Comparison of ENCODE assay signal across 19 mouse cellular contexts in the genomic region with DNA sequence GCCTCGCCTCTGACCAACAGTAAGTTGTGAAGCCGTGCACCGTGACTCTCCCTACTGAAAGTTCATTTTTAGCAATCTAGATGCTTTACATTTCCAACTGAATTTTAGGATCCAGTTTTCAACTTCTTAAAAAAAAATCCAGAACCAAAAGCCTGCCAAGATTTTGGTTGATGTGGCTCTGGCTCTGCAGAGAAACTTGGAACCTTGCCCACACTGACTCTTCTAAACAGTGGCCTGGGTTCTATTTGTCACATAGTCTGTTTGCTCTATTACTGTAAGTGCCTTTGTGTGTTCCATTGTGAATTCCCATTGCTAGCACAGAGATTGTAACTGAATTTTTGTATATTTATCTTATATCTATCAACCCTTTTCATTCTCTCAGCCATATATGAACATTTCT.
DNase-seq lines count a peak whose midpoint lies in the region; ATAC-seq and TF ChIP-seq lines count a peak whose summit lies in the region.
"Had no signal": no experiment of that assay in that cellular context is flagged by ENCODE, and none has a peak within 500 bp of the region (broad histone marks: within the 10 kb centered on the region; RNA-seq: fewer than 3 reads in every experiment).

No protein-coding gene starts in this region.

- no peaks in the 10 kb centered on the region for H3K4me1 ChIP-seq in heart, embryonic 10.5 days
- peaks cover 8% of the 10 kb centered on the region; the same call in 1 of the 2 replicates for H3K4me1 ChIP-seq in lung, embryonic 14.5 days (ENCODE audit: insufficient read depth)
- H3K4me1 ChIP-seq in stomach, embryonic 16.5 days (ENCODE audit: control insufficient read depth, insufficient read depth, low read length): 0 out of 2 replicates have a peak, but pooled peaks cover 8% of the 10 kb centered on the region
- no peaks in the 10 kb centered on the region; the same call in 1 of the 2 replicates for H3K4me1 ChIP-seq in stomach, postnatal 0 days (replicated peaks; ENCODE audit: control insufficient read depth, insufficient read depth)
- no peaks in the 10 kb centered on the region for H3K4me1 ChIP-seq in cerebellum, adult 2 months (ENCODE audit: control insufficient read depth, insufficient read depth, low read length)
- H3K4me1 ChIP-seq: embryonic facial prominence, embryonic 12.5 days; forebrain, embryonic 12.5 days; heart, embryonic 12.5 days; hindbrain, embryonic 15.5 days had no signal

- DNase-seq in heart, adult 11 months: peak; percentile 37
- no peak for DNase-seq in heart, embryonic 10.5 days (ENCODE audit: low spot score)
- DNase-seq in lung, embryonic 14.5 days: peak; percentile 81
- no peak for DNase-seq in lung, adult 18-20 months
- no peak for DNase-seq in stomach, postnatal 0 days (ENCODE audit: low spot score)
- no peak for DNase-seq in cerebellum, adult 2 months
- DNase-seq: adrenal gland, postnatal 10 days; cerebellum, adult 18-20 months; embryo, embryonic 11 days; gastrocnemius, postnatal 10 days; heart, adult 2 months; kidney, adult 18-20 months had no signal

- H3K9me3 ChIP-seq in heart, embryonic 10.5 days: no peaks in the 10 kb centered on the region
- H3K9me3 ChIP-seq in lung, embryonic 14.5 days (ENCODE audit: low read depth, low read length): no peaks in the 10 kb centered on the region
- H3K9me3 ChIP-seq in stomach, embryonic 16.5 days (replicated peaks; ENCODE audit: control insufficient read depth, low read length): no peaks in the 10 kb centered on the region; the same call in 1 of the 2 replicates
- H3K9me3 ChIP-seq in stomach, postnatal 0 days (ENCODE audit: control insufficient read depth, low read length): no peaks in the 10 kb centered on the region
- H3K9me3 ChIP-seq: embryonic facial prominence, embryonic 12.5 days; heart, embryonic 12.5 days; hindbrain, embryonic 15.5 days had no signal

- no peak overlapping the region for H3K27ac ChIP-seq in heart, embryonic 10.5 days
- no peak overlapping the region for H3K27ac ChIP-seq in lung, embryonic 14.5 days (ENCODE audit: low read depth)
- peak overlapping the region; percentile 52 for H3K27ac ChIP-seq in stomach, embryonic 16.5 days (ENCODE audit: low read length)
- H3K27ac ChIP-seq in stomach, postnatal 0 days (replicated peaks): no peak overlapping the region
- H3K27ac ChIP-seq in cerebellum, adult 2 months (ENCODE audit: insufficient read depth, low read length): no peak overlapping the region
- H3K27ac ChIP-seq: embryonic facial prominence, embryonic 12.5 days; forebrain, embryonic 12.5 days; heart, adult 2 months; hindbrain, embryonic 10.5 days; hindbrain, embryonic 15.5 days had no signal

- TF ChIP-seq CTCF in lung, embryonic 14.5 days (IDR thresholded peaks at IDR 0.05; ENCODE audit: low read depth): no peak
- TF ChIP-seq CTCF in stomach, postnatal 0 days (IDR thresholded peaks at IDR 0.05; ENCODE audit: low read depth): no peak
- no peak for TF ChIP-seq CTCF in cerebellum, adult 2 months (IDR thresholded peaks at IDR 0.05; ENCODE audit: borderline replicate concordance, insufficient read depth, low read depth, low read length)

- TF ChIP-seq EP300 in stomach, postnatal 0 days (optimal IDR thresholded peaks at IDR 0.05): no peak

- no peaks in the 10 kb centered on the region for H3K36me3 ChIP-seq in heart, embryonic 10.5 days
- H3K36me3 ChIP-seq in lung, embryonic 14.5 days (ENCODE audit: insufficient read depth): no peaks in the 10 kb centered on the region
- H3K36me3 ChIP-seq in stomach, embryonic 16.5 days (ENCODE audit: control insufficient read depth, insufficient read depth, low read length): no peaks in the 10 kb centered on the region
- H3K36me3 ChIP-seq in stomach, postnatal 0 days (ENCODE audit: control insufficient read depth, insufficient read depth, low read length): no peaks in the 10 kb centered on the region
- H3K36me3 ChIP-seq: embryonic facial prominence, embryonic 12.5 days; forebrain, embryonic 12.5 days; heart, embryonic 12.5 days; hindbrain, embryonic 10.5 days; hindbrain, embryonic 15.5 days had no signal

- no peak overlapping the region for H3K4me3 ChIP-seq in heart, embryonic 10.5 days
- H3K4me3 ChIP-seq in lung, embryonic 14.5 days (ENCODE audit: low read depth, low read length): no peak overlapping the region
- no peak overlapping the region for H3K4me3 ChIP-seq in stomach, embryonic 16.5 days (replicated peaks; ENCODE audit: low read length)
- no peak overlapping the region for H3K4me3 ChIP-seq in stomach, postnatal 0 days (ENCODE audit: low read depth, low read length)
- H3K4me3 ChIP-seq in cerebellum, adult 2 months (replicated peaks; ENCODE audit: insufficient read depth, low read depth, low read length): no peak overlapping the region
- H3K4me3 ChIP-seq: embryonic facial prominence, embryonic 12.5 days; forebrain, embryonic 12.5 days; heart, adult 2 months; heart, embryonic 12.5 days; hindbrain, embryonic 10.5 days; hindbrain, embryonic 15.5 days had no signal

- no peak for TF ChIP-seq POLR2A in cerebellum, adult 2 months (IDR thresholded peaks at IDR 0.05; ENCODE audit: borderline replicate concordance, insufficient read depth, low read length)

- no peak overlapping the region for H3K9ac ChIP-seq in lung, embryonic 14.5 days
- no peak overlapping the region for H3K9ac ChIP-seq in stomach, embryonic 16.5 days (ENCODE audit: low read length)
- H3K9ac ChIP-seq in stomach, postnatal 0 days (ENCODE audit: low read length): no peak overlapping the region
- H3K9ac ChIP-seq: embryonic facial prominence, embryonic 12.5 days; forebrain, embryonic 12.5 days; heart, embryonic 12.5 days; hindbrain, embryonic 15.5 days had no signal

- no peak for ATAC-seq in lung, embryonic 14.5 days (ENCODE audit: insufficient read depth)
- no peak for ATAC-seq in stomach, embryonic 16.5 days (ENCODE audit: insufficient read depth, low FRiP score)
- ATAC-seq in stomach, postnatal 0 days (ENCODE audit: low FRiP score, low TSS enrichment): no peak
- ATAC-seq: inflammation-experienced regulatory T-cells, adult 6 months had no signal

- H3K4me2 ChIP-seq in lung, embryonic 14.5 days: no peak overlapping the region
- H3K4me2 ChIP-seq in stomach, embryonic 16.5 days (ENCODE audit: low read depth, low read length): no peak overlapping the region
- H3K4me2 ChIP-seq in stomach, postnatal 0 days (replicated peaks; ENCODE audit: low read depth): no peak overlapping the region
- H3K4me2 ChIP-seq: embryonic facial prominence, embryonic 12.5 days; forebrain, embryonic 12.5 days; heart, embryonic 12.5 days; hindbrain, embryonic 15.5 days had no signal

- 87% methylated on average over 3 of the region's 3 CpGs for WGBS in heart, embryonic 10.5 days
- WGBS in lung, embryonic 14.5 days: 26% methylated on average over 3 of the region's 3 CpGs
- WGBS in stomach, embryonic 16.5 days: 21% methylated on average over 3 of the region's 3 CpGs
- WGBS in stomach, postnatal 0 days: 15% methylated on average over 3 of the region's 3 CpGs
- WGBS in cerebellum, adult 2 months: 57% methylated on average over 3 of the region's 3 CpGs

- H3K27me3 ChIP-seq in heart, embryonic 10.5 days (ENCODE audit: insufficient read depth, poor library complexity, severe bottlenecking): 0 out of 2 replicates have a peak, but pooled peaks cover 3% of the 10 kb centered on the region
- 0 out of 2 replicates have a peak, but pooled peaks cover 8% of the 10 kb centered on the region for H3K27me3 ChIP-seq in lung, embryonic 14.5 days (ENCODE audit: insufficient read depth, low read length)
- H3K27me3 ChIP-seq in stomach, embryonic 16.5 days (ENCODE audit: control insufficient read depth, insufficient read depth, low read length): no peaks in the 10 kb centered on the region
- no peaks in the 10 kb centered on the region for H3K27me3 ChIP-seq in stomach, postnatal 0 days (ENCODE audit: control insufficient read depth, insufficient read depth, low read length)
- no peaks in the 10 kb centered on the region for H3K27me3 ChIP-seq in cerebellum, adult 2 months (ENCODE audit: control insufficient read depth, insufficient read depth, low read length)
- H3K27me3 ChIP-seq: embryonic facial prominence, embryonic 12.5 days; forebrain, embryonic 12.5 days; heart, embryonic 12.5 days; hindbrain, embryonic 15.5 days had no signal

Comparison
In these comparisons a context has a peak if more than half of its experiments do, and no peak if none do; other contexts are left out.
1. DNase-seq: peak in heart, adult 11 months (single experiment) and lung, embryonic 14.5 days (single experiment); none in heart, embryonic 10.5 days (single experiment), lung, adult 18-20 months (0 of 2), stomach, postnatal 0 days (single experiment) and cerebellum, adult 2 months (0 of 2).